Mouse (Mus musculus) lung, postnatal 4 days (tissue): Measurements from ENCODE around the gene Olfr1061.
"Not testable (repeated sequence)": the region's sequence is repeated elsewhere in the genome, so short reads cannot be mapped to it uniquely, and the experiment has no call there.

Experiments used
- DNase-seq, 2 experiments: peaks; one replicate each; pipeline ENCODE4 v3.0.0; 2021

Olfr1061 gene

DNA sequence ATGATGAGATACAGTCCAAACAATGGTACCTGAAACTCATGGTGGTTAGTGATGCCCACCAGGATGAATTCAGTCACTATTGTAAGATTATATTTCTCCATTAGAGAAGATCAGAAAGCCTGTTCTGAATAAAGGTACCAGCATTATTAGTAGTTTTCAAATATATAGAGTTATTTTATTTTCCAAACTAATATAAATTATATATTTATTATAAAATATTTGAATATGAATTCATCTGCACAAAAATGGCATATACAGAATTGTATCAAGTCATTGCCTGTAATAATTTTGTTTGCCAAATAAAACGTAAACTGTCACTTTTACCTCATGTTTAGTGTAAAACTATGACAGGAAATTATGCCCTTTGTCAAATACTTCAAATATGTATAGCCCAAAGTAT lies at the start of gene Olfr1061:
Olfr1061 (minus strand) TSS at position 101 of the 400 bp plus-strand sequence.
- no peak for DNase-seq

DNA sequence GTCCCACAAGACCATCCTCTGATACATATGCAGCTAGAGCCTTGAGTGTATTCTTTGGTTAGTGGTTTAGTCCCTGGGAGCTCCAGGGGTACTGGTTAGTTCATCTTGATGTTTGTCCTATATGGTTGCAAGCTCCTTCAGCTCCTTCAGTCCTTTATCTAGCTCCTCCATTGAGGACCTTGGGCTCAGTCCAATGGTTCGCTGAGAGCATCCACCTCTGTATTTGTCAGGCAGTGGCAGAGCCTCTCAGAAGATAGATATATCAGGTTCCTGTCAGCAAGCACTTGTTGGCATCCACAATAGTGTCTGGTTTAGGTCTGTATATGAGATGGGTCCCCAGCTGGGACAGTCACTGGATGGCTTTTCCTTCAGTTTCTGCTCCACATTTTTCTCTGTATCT lies 46.6 kb upstream of the Olfr1061 start:
- DNase-seq = no peak

- DNase-seq = no peak
Observed at GRCm38 (mm10) chr2:86456169-86456568, 42.3 kb upstream of the Olfr1061 start, which contains the start of gene Olfr1066. Gene Olfr1066 (minus strand): TSS chr2:86456269.

DNA sequence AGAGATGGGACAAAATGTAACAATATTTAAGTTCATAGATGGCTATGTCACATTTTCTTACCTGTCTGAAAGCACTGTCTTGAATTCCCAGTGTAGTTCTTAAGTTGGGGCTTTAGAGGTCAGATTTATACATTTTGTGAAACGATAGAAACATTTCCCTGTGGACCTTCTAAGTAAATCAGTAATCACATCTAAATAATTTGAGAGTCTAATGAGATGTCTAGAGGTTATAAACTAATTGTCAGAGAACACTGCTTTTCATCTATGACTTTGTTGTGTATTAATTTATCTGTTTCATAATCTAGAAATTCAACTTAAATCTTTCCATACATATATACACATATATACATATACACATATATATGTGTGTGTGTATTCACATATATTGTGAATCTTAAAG lies 36.6 kb upstream of the Olfr1061 start, which contains the start of gene Olfr1065:
Olfr1065 (minus strand) TSS at position 101 of the 400 bp plus-strand sequence.
- not testable (repeated sequence) for DNase-seq

GRCm38 (mm10) chr2:86442101-86442500 lies 28.3 kb upstream of the Olfr1061 start:
- DNase-seq = not testable (repeated sequence)

GRCm38 (mm10) chr2:86428511-86428910 lies 14.7 kb upstream of the Olfr1061 start:
- not testable (repeated sequence) for DNase-seq

- DNase-seq = not testable (repeated sequence)
Observed at GRCm38 (mm10) chr2:86426649-86427048, 12.8 kb upstream of the Olfr1061 start, which contains the start of gene Olfr1062. Gene Olfr1062 (minus strand): TSS chr2:86426749.

GRCm38 (mm10) chr2:86395114-86395513 lies 18.7 kb downstream of the Olfr1061 start:
- DNase-seq = no peak

DNA sequence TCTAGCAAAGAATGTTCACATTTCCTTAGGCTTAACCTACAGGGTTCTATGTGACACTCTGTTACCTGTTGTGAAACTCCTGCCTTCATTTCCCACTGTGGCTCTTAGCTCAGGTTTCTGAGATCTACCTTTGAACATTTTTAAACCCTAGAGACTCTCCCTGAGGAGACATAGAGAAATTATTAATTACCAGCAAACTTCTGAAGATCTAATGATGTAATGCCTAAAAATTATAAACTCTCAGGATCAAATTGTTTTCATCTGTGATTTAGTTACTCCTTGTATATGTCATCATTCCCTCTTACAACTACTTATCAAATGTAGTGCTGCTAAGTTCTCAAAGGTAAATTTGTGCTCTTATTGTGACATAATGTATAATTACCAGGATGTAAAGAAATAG lies 25.4 kb downstream of the Olfr1061 start, which contains the start of gene Olfr1058:
Olfr1058 (minus strand) TSS at position 101 of the 400 bp plus-strand sequence.
- DNase-seq = not testable (repeated sequence)

DNA sequence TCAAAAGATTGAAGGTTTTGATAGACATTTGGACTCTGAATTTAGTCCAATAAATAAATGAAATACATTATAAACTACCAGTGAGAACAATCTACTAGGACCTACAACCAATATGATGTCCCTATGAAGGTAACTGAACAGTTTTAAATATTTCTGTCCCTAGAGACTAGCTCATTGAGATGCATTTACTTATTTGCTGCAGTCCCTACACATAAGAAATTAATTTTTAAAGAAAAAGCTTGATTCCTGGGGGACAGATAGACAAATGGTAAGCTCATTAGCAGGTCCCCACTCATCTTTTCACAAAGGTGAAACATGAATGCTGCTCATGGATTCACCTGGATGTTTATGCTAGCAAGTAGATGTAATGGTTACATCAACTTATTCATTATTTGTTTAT lies 35.6 kb downstream of the Olfr1061 start, which contains the start of gene Olfr1057:
Olfr1057 (minus strand) TSS at position 101 of the 400 bp plus-strand sequence.
- no peak for DNase-seq

- DNase-seq = not testable (repeated sequence)
Observed at GRCm38 (mm10) chr2:86366342-86366741, 47.5 kb downstream of the Olfr1061 start.
